Mouse (Mus musculus): ENCODE results near the gene Ccnd3. TPM values are rescaled to one million over a fixed set of nuclear protein-coding genes. Genes with fewer than 3 reads are reported as not detected.

Gene Ccnd3
- total and polyA plus RNA-seq, 3 experiments, result 143 to 568 TPM; not detected in 1

- H3K4me3 ChIP-seq (ENCODE audit: control insufficient read depth in 1 of 2, insufficient read depth in 1 of 2, low read depth in 2 of 2, low read length in 2 of 2), result peak overlapping the region; percentile 17 to 31
- DNase-seq (ENCODE audit: low read depth, low spot score), result peak; percentile 61
- no peaks in the 10 kb centered on the region for H3K27me3 ChIP-seq (ENCODE audit: control insufficient read depth in 1 of 2, insufficient read depth in 2 of 2, low read length in 2 of 2)
- H3K9ac ChIP-seq (ENCODE audit: control insufficient read depth, low read depth, low read length, poor library complexity, severe bottlenecking), result peak overlapping the region; percentile 49
- peaks cover 0 to 25% of the 10 kb centered on the region in 2 experiments; a peak in 3 of 4 replicates for H3K4me1 ChIP-seq (ENCODE audit: control insufficient read depth in 1 of 2, insufficient read depth in 2 of 2, low read length in 2 of 2)
- H3K27ac ChIP-seq (ENCODE audit: control insufficient read depth, low read depth, low read length), result peak overlapping the region; percentile 67
- H3K36me3 ChIP-seq (ENCODE audit: control insufficient read depth in 1 of 2, insufficient read depth in 2 of 2, low read length in 2 of 2), result peaks cover 0 to 7% of the 10 kb centered on the region in 2 experiments; a peak in 2 of 4 replicates
- peak; percentile 52; the same call in 1 of the 2 replicates for TF ChIP-seq ZNF384 (IDR thresholded peaks at IDR 0.05; ENCODE audit: low read depth, low read length)
- no peak for TF ChIP-seq UBTF (IDR thresholded peaks at IDR 0.05; ENCODE audit: borderline replicate concordance, insufficient read depth, low read depth, low read length)
- H3K79me2 ChIP-seq (ENCODE audit: control insufficient read depth, insufficient read depth, low read length, poor library complexity), result no peaks in the 10 kb centered on the region
- H3K9me3 ChIP-seq (replicated peaks; ENCODE audit: insufficient read depth, low read length), result no peaks in the 10 kb centered on the region
Measured at GRCm38 (mm10) chr17:47484993-47485392, 19.9 kb upstream of the Ccnd3 start.

- peaks cover 0 to 18% of the 10 kb centered on the region in 2 experiments; a peak in 3 of 4 replicates for H3K4me1 ChIP-seq (ENCODE audit: control insufficient read depth in 1 of 2, insufficient read depth in 2 of 2, low read length in 2 of 2)
- H3K9me3 ChIP-seq (replicated peaks; ENCODE audit: insufficient read depth, low read length), result no peaks in the 10 kb centered on the region
- H3K27ac ChIP-seq (ENCODE audit: control insufficient read depth, low read depth, low read length), result no peak overlapping the region
- peak; percentile 58 for DNase-seq (ENCODE audit: low read depth, low spot score)
- H3K79me2 ChIP-seq (ENCODE audit: control insufficient read depth, insufficient read depth, low read length, poor library complexity), result no peaks in the 10 kb centered on the region
- TF ChIP-seq MYC (IDR thresholded peaks at IDR 0.05; ENCODE audit: low read depth, low read length), result no peak
- TF ChIP-seq CHD2 (IDR thresholded peaks at IDR 0.05; ENCODE audit: low read length), result no peak
- no peak for TF ChIP-seq MYB (IDR thresholded peaks at IDR 0.05; ENCODE audit: low read depth, low read length)
- no peak for TF ChIP-seq RCOR1 (IDR thresholded peaks at IDR 0.05; ENCODE audit: low read depth, low read length)
- no peak for TF ChIP-seq ZC3H11A (IDR thresholded peaks at IDR 0.05; ENCODE audit: low read depth, low read length)
- TF ChIP-seq GATA1 (IDR thresholded peaks at IDR 0.05; ENCODE audit: low read depth, low read length), result no peak
- no peak for TF ChIP-seq CHD1 (IDR thresholded peaks at IDR 0.05; ENCODE audit: low read depth, low read length)
- TF ChIP-seq BHLHE40 (IDR thresholded peaks at IDR 0.05; ENCODE audit: borderline replicate concordance, low read depth, low read length), result no peak
- TF ChIP-seq CTCF (IDR thresholded peaks at IDR 0.05 in 2 of 3, conservative IDR thresholded peaks at IDR 0.05 in 1 of 3; ENCODE audit: control insufficient read depth in 1 of 3, insufficient read depth in 1 of 3, low read depth in 2 of 3, low read length in 3 of 3, poor library complexity in 1 of 3, severe bottlenecking in 1 of 3), result no peak
- H3K36me3 ChIP-seq (ENCODE audit: control insufficient read depth in 1 of 2, insufficient read depth in 2 of 2, low read length in 2 of 2), result peaks cover 0 to 7% of the 10 kb centered on the region in 2 experiments; a peak in 2 of 4 replicates
- H3K9ac ChIP-seq (ENCODE audit: control insufficient read depth, low read depth, low read length, poor library complexity, severe bottlenecking), result no peak overlapping the region; the same call in 1 of the 2 replicates
- no peaks in the 10 kb centered on the region for H3K27me3 ChIP-seq (ENCODE audit: control insufficient read depth in 1 of 2, insufficient read depth in 2 of 2, low read length in 2 of 2)
- 0 out of 4 replicates have a peak overlapping the region, but pooled peaks of 1 of the 2 experiments have one; percentile 31 for H3K4me3 ChIP-seq (ENCODE audit: control insufficient read depth in 1 of 2, insufficient read depth in 1 of 2, low read depth in 2 of 2, low read length in 2 of 2)
Measured at GRCm38 (mm10) chr17:47485791-47486190, 19.1 kb upstream of the Ccnd3 start.

- no peak for DNase-seq (ENCODE audit: low read depth, low spot score)
- H3K4me3 ChIP-seq (ENCODE audit: control insufficient read depth in 1 of 2, insufficient read depth in 1 of 2, low read depth in 2 of 2, low read length in 2 of 2), result no peak overlapping the region
- H3K9me3 ChIP-seq (replicated peaks; ENCODE audit: insufficient read depth, low read length), result no peaks in the 10 kb centered on the region
- no peaks in the 10 kb centered on the region for H3K79me2 ChIP-seq (ENCODE audit: control insufficient read depth, insufficient read depth, low read length, poor library complexity)
- no peak overlapping the region for H3K27ac ChIP-seq (ENCODE audit: control insufficient read depth, low read depth, low read length)
- TF ChIP-seq RAD21 (IDR thresholded peaks at IDR 0.05; ENCODE audit: low read depth, low read length) (peak; percentile 20), MEF2A (IDR thresholded peaks at IDR 0.05; ENCODE audit: extremely low read depth, insufficient replicate concordance, low read depth, low read length, poor library complexity, severe bottlenecking) (no peak), CTCF (IDR thresholded peaks at IDR 0.05 in 2 of 3, conservative IDR thresholded peaks at IDR 0.05 in 1 of 3; ENCODE audit: control insufficient read depth in 1 of 3, insufficient read depth in 1 of 3, low read depth in 2 of 3, low read length in 3 of 3, poor library complexity in 1 of 3, severe bottlenecking in 1 of 3) (peak in 2 of 3 experiments; percentile 34 to 40; a peak in 4 of 6 replicates)
- peaks cover 0 to 3% of the 10 kb centered on the region in 2 experiments; a peak in 1 of 4 replicates for H3K4me1 ChIP-seq (ENCODE audit: control insufficient read depth in 1 of 2, insufficient read depth in 2 of 2, low read length in 2 of 2)
- H3K9ac ChIP-seq (ENCODE audit: control insufficient read depth, low read depth, low read length, poor library complexity, severe bottlenecking), result no peak overlapping the region
- H3K36me3 ChIP-seq (ENCODE audit: control insufficient read depth in 1 of 2, insufficient read depth in 2 of 2, low read length in 2 of 2), result no peaks in the 10 kb centered on the region; a peak in 2 of 4 replicates
- no peaks in the 10 kb centered on the region for H3K27me3 ChIP-seq (ENCODE audit: control insufficient read depth in 1 of 2, insufficient read depth in 2 of 2, low read length in 2 of 2)
Measured at GRCm38 (mm10) chr17:47490791-47491190, 14.1 kb upstream of the Ccnd3 start.

Measured in MEL (cell line).